Mouse (Mus musculus) brain, embryonic 14.5 days (tissue): ENCODE results near the gene Sap25. TPM values are rescaled to one million over a fixed set of nuclear protein-coding genes. Genes with fewer than 3 reads are reported as not detected.

ENCODE experiments used
- DNase-seq: peaks from one replicate; pipeline ENCODE4 v3.0.0-alpha.2; 2011; ENCODE audit warnings: low read depth
- CTCF ChIP-seq: fragments of 200-500 bp; IDR thresholded peaks from 2 replicates; pipeline ENCODE4 v1.5.1; 2012; ENCODE audit warnings: inconsistent platforms, mild to moderate bottlenecking, moderate library complexity, borderline replicate concordance; ENCODE audit not compliant: insufficient read depth, insufficient read length; ENCODE audit errors: extremely low read depth
- POLR2A ChIP-seq: fragments of 200-500 bp; IDR thresholded peaks from 2 replicates; pipeline ENCODE4 v1.6.1; 2012; ENCODE audit warnings: mild to moderate bottlenecking, inconsistent platforms, borderline replicate concordance; ENCODE audit not compliant: poor library complexity, insufficient read depth, insufficient read length, severe bottlenecking; ENCODE audit errors: extremely low read depth
- polyA plus RNA-seq: library from polyadenylated mRNA; depleted of rRNA; stranded (reverse); fragments of >200 nt; gene quantifications from 2 replicates; pipeline ENCODE4 v1.2.3, GENCODE M21; 2012

Sap25 gene
- polyA plus RNA-seq, 1 experiment: 31.0 TPM

DNA sequence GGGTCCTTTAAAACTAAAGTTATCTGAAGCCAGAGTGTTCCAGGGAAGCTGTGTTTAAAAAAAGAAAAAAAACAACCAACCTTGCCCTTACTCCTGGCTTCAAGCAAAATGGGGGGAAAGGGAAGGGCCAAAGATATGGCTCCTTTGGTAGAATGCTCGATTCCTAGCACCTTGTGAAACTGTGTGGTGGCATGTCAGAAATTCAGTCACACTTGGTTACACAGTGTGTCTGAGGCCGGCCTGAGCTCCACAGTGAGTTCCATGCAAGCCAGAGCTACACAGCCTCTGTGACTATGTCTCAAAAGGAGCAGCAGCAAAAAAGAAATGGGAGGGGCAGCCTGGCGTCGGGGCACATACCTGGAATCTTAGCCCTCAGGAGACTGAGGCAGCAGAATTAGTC is 8.1 kb downstream of the Sap25 start:
- no peak for DNase-seq
- TF ChIP-seq POLR2A: no peak
- TF ChIP-seq CTCF: no peak

DNA sequence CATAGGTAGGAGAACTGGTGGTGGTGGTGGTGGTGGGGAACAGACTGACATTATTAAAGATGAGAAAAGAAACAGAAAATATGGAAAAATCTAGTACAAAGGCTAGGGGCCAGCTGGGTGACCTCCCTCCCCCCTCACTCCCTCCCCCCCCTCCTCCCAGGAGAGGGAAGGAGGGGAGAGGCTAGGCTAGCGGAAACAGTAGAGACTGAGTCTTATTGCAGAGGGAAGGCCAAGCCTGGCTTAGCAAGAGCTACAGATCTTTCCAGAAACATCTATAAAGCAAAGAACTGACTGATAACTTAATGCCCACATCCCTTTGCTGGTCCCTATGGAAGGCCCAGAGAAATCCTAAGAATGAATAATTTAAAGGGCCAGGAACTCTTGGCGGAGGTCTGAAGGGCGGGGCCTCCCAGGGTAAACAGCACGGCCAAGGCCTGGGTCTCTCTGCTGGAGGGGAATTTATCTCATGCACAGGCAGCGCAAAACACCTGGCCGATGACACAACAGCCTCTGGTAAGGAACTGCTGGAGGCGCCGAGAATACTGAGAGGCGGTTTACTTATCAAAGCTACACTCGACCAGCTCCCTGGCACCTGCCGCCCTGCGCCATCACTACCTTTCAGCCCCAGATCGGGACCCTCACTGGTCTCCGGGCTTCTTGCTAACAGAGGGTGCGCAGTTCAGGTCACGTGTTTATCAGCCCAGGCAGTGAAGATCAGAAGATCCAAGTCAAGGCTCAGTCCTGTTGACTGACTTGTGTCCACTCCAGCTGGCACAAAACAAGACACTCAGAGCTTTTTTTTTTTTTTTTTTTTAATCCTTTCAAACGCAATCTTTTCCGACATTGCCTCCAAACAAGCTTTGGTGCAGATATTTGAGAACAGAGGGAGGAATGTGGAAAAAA is 8.8 kb downstream of the Sap25 start:
- peak; percentile 29 for DNase-seq
- TF ChIP-seq POLR2A: no peak
- TF ChIP-seq CTCF: no peak

GRCm38 (mm10) chr5:137652474-137652873 is 11.3 kb downstream of the Sap25 start:
- TF ChIP-seq POLR2A: no peak
- TF ChIP-seq CTCF: peak; percentile 85
- DNase-seq: peak; percentile 77

- TF ChIP-seq CTCF (no peak), POLR2A (no peak)
- DNase-seq: no peak
Measured at GRCm38 (mm10) chr5:137653366-137653765, 12.2 kb downstream of the Sap25 start.

- TF ChIP-seq CTCF: no peak; the same call in 1 of the 2 replicates
- no peak for TF ChIP-seq POLR2A
- DNase-seq: peak; percentile 30
Measured at GRCm38 (mm10) chr5:137654746-137655145, 13.6 kb downstream of the Sap25 start.

GRCm38 (mm10) chr5:137656977-137657376 is 15.8 kb downstream of the Sap25 start:
- peak; percentile 90 for DNase-seq
- TF ChIP-seq POLR2A: no peak
- TF ChIP-seq CTCF: peak; percentile 85

DNA sequence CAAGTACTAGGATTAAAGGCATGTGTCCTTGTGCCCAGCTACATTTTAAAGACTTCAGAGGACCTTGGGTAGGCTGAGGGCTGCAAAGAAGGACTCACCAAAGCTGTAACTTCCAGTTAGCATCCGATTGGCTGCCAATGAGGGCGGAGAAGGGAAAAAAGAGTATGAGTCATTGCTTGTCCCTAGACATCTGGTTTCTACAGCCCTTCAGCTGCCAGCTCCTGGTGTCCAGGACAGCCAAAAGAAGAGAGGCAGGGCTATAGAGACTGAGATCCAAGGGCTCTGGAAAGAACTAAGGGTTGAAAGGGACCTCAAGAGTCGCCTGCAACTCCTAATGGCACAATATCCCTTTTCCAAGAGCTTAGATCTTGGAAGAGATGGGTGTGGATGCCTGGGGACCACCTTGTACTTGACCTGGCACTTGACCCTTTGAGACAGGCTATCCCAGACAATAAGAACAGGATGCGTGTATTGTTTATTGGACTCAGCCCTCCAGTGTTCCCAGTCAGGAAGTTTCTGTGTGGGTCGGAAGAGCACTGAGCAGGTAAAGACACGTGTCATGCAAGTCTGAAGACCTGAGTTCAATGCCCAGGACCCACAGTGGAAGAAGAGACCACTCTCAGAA is 19.0 kb downstream of the Sap25 start:
- no peak for DNase-seq
- TF ChIP-seq CTCF (no peak), POLR2A (no peak)

- DNase-seq: no peak
- TF ChIP-seq CTCF (no peak), POLR2A (no peak)
Measured at GRCm38 (mm10) chr5:137663057-137663456, 21.9 kb downstream of the Sap25 start.

DNA sequence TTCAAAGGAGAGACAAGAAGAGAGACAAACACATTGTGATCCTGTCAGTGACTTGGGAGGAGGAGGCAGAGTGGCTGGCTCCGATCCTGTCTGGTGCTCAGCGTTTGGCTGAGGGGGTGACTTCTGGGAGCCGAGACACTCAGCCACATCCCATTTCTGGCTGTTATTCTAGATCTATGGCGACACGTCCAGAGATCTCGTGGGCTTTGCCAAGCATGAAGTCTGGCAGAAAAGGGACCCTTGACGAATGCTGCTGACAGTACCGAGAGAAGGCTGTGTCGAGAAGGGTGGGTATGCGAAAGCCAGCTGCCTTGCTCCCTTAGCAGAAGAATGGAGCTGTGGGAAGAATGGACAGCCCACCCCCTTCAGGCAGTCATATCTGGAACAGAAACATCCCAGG is 27.8 kb downstream of the Sap25 start:
- peak; percentile 53 for DNase-seq
- no peak for TF ChIP-seq CTCF

DNA sequence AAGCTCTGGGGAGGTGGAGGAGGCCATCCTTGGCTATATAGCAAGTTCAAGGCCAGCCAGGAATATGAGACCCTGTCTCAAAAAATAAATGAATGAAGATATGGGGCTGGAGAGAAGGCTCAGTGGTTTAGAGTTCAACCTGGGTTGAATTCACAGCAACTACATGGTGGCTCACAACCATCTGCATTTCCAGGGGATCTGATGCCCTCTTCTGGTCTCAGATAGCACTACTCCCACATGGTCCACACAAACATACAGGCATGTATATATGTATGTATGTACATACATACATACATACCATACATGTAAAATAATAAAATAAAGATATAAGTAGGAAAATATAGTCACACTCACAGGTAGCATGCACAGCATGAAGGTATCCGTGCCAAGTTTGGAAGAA is 29.1 kb downstream of the Sap25 start:
- no peak for DNase-seq

DNA sequence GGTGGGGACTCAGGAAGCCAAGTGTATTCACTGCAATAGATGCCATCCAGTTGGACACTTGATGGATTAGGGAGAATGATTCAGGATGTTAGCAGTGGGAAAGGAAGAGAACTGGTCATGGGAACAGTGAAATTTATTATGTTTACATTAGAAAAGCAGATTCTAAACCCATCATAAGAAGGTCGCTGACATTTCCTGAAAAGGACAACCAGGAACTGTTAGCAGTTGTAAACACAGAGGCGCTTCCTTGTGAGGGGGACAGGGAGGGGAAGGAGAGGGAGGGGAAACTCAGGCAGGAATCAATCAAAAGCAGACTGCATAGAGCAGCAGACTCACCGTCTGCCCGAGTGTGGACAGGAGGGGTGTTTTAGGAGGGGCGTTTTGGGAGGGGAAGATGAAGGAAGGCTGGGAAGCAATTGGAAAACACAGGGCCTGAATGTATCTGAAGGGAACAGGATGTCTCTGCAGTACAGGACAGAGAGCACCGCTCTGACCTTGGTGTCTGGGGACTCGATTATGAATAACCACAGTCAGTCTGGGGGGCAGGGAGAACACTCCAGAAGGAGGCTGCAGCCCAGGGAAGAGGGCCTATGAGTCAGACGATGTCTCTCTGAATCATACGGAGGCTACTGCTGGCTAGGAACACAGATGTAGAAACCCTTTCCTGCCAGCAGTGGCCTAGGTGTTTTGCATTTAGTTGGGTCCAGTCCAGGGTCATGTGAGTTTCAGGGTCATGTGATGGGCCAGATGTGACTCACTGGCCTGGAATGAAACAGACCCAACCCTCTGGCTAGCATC is 30.5 kb downstream of the Sap25 start:
- DNase-seq: no peak
- TF ChIP-seq CTCF (no peak), POLR2A (no peak)

More for the DNA sequence above, 29.1 kb downstream of the Sap25 start:
- TF ChIP-seq CTCF: peak; percentile 25; the same call in 1 of the 2 replicates
- no peak for TF ChIP-seq POLR2A
